Mouse (Mus musculus) MEL (cell line): ENCODE data around the gene Tmem256.

Experiments
- BHLHE40 ChIP-seq: IDR thresholded peaks from 2 replicates; pipeline ENCODE4 v1.6.1; 2012; ENCODE audit warnings: low read depth, mild to moderate bottlenecking, inconsistent platforms, low read length, improper control_type of control experiment, borderline replicate concordance
- CTCF ChIP-seq, 3 experiments: IDR thresholded peaks in 2 of 3; conservative IDR thresholded peaks in 1 of 3; 2 replicates each; pipeline ENCODE4 v1.5.1; 2011 to 2012; ENCODE audit warnings: low read length in 3 of 3, low read depth in 2 of 3, mild to moderate bottlenecking in 2 of 3, improper control_type of control experiment in 1 of 3, inconsistent platforms in 1 of 3, mixed read lengths in 1 of 3, moderate library complexity in 1 of 3; ENCODE audit not compliant: control insufficient read depth in 1 of 3, insufficient read depth in 1 of 3, poor library complexity in 1 of 3, severe bottlenecking in 1 of 3
- EP300 ChIP-seq, 2 experiments: IDR thresholded peaks; 2 replicates each; pipeline ENCODE4 v1.6.1; 2011; ENCODE audit warnings: improper control_type of control experiment in 2 of 2, low read length in 2 of 2, low read depth in 1 of 2, mild to moderate bottlenecking in 1 of 2
- MAFK ChIP-seq: IDR thresholded peaks from 2 replicates; pipeline ENCODE4 v1.6.1; 2011; ENCODE audit warnings: low read depth, mild to moderate bottlenecking, low read length, improper control_type of control experiment, borderline replicate concordance
- MEF2A ChIP-seq: IDR thresholded peaks from 2 replicates; pipeline ENCODE4 v1.6.1; 2014; ENCODE audit warnings: low read depth, mild to moderate bottlenecking, inconsistent platforms, low read length, improper control_type of control experiment; ENCODE audit not compliant: poor library complexity, insufficient replicate concordance, severe bottlenecking; ENCODE audit errors: extremely low read depth
- MXI1 ChIP-seq: IDR thresholded peaks from 2 replicates; pipeline ENCODE4 v1.6.1; 2011; ENCODE audit warnings: mild to moderate bottlenecking, low read depth, low read length, improper control_type of control experiment
- POLR2A ChIP-seq, 2 experiments: IDR thresholded peaks; 2 replicates each; pipeline ENCODE4 v1.6.1; 2011 to 2012; ENCODE audit warnings: low read length in 2 of 2, mild to moderate bottlenecking in 2 of 2, control low read depth in 1 of 2, improper control_type of control experiment in 1 of 2, low read depth in 1 of 2, moderate library complexity in 1 of 2; ENCODE audit not compliant: control insufficient read depth in 1 of 2, insufficient read depth in 1 of 2, poor library complexity in 1 of 2
- POLR2AphosphoS2 ChIP-seq: IDR thresholded peaks from 2 replicates; pipeline ENCODE4 v1.6.1; 2011; ENCODE audit warnings: low read length, improper control_type of control experiment
- RCOR1 ChIP-seq: IDR thresholded peaks from 2 replicates; pipeline ENCODE4 v1.6.1; 2012; ENCODE audit warnings: low read depth, mild to moderate bottlenecking, inconsistent platforms, low read length, improper control_type of control experiment
- TAL1 ChIP-seq: IDR thresholded peaks from 2 replicates; pipeline ENCODE4 v1.6.1; 2012; ENCODE audit warnings: mild to moderate bottlenecking, inconsistent platforms, low read length, moderate library complexity, mixed read lengths
- USF1 ChIP-seq: IDR thresholded peaks from 2 replicates; pipeline ENCODE4 v1.6.1; 2014; ENCODE audit warnings: low read depth, mild to moderate bottlenecking, inconsistent platforms, low read length, improper control_type of control experiment, moderate library complexity
- ZC3H11A ChIP-seq: IDR thresholded peaks from 2 replicates; pipeline ENCODE4 v1.6.1; 2012; ENCODE audit warnings: low read depth, mild to moderate bottlenecking, inconsistent platforms, low read length, improper control_type of control experiment

DNA sequence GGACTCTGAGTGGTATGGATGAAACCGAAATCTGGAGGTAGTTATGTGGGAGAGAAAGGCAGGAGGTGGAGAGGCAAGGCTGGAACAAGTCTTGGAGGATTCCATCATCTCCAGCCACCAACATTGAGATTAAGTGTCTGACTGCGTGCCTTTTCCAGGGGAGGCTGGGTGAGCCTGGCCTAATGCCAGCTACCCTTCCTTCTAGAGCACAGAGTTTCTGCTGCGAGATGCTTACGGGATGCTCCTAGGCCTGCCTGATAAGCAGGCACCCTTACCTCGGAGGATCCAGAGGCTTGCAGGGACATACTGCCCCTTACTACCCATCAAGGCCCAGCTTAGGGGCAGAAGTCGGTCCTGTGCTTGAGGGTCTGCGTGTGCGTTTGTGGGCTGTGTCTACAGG lies 4.8 kb upstream of the Tmem256 start:
- no peak for TF ChIP-seq RCOR1
- no peak for TF ChIP-seq CTCF (IDR thresholded peaks at IDR 0.05 in 2 of 3, conservative IDR thresholded peaks at IDR 0.05 in 1 of 3; ENCODE audit: control insufficient read depth in 1 of 3, insufficient read depth in 1 of 3, low read depth in 2 of 3, low read length in 3 of 3, poor library complexity in 1 of 3, severe bottlenecking in 1 of 3)
- no peak for TF ChIP-seq MEF2A
- no peak; a peak in 1 of 4 replicates for TF ChIP-seq POLR2A (IDR thresholded peaks at IDR 0.05; ENCODE audit: control insufficient read depth in 1 of 2, insufficient read depth in 1 of 2, low read depth in 1 of 2, low read length in 2 of 2, poor library complexity in 1 of 2)
- 0 out of 2 replicates have a peak, but pooled peaks have one; percentile 14 for TF ChIP-seq TAL1
- peak; percentile 40; the same call in 1 of the 2 replicates for TF ChIP-seq POLR2AphosphoS2
- TF ChIP-seq MXI1: no peak
- no peak for TF ChIP-seq USF1
- no peak for TF ChIP-seq MAFK
- TF ChIP-seq EP300 (IDR thresholded peaks at IDR 0.05; ENCODE audit: low read depth in 1 of 2, low read length in 2 of 2): no peak; a peak in 1 of 4 replicates
- no peak for TF ChIP-seq ZC3H11A
- no peak for TF ChIP-seq BHLHE40
